Mouse (Mus musculus): ENCODE results near the gene Ift122.

- TF ChIP-seq GATA1 (IDR thresholded peaks at IDR 0.05; ENCODE audit: borderline replicate concordance, low read length) = no peak
- no peak for TF ChIP-seq FLI1 (IDR thresholded peaks at IDR 0.05; ENCODE audit: low read length)
These were observed 101.9 kb downstream of the Ift122 start for GRCm38 (mm10) chr6:115955169-115955568.
